Mouse (Mus musculus) MN1 (cell line): ENCODE results near the gene Map3k1.
"Not testable (repeated sequence)": the region's sequence is repeated elsewhere in the genome, so short reads cannot be mapped to it uniquely, and the experiment has no call there.

ENCODE experiments used
- DNase-seq: peaks from one replicate; pipeline ENCODE4 v3.0.0-alpha.2; 2016; ENCODE audit warnings: low spot score

Map3k1 gene

GRCm38 (mm10) chr13:111741991-111742615 is 66.7 kb downstream of the Map3k1 start:
- peak; percentile 78 for DNase-seq

DNA sequence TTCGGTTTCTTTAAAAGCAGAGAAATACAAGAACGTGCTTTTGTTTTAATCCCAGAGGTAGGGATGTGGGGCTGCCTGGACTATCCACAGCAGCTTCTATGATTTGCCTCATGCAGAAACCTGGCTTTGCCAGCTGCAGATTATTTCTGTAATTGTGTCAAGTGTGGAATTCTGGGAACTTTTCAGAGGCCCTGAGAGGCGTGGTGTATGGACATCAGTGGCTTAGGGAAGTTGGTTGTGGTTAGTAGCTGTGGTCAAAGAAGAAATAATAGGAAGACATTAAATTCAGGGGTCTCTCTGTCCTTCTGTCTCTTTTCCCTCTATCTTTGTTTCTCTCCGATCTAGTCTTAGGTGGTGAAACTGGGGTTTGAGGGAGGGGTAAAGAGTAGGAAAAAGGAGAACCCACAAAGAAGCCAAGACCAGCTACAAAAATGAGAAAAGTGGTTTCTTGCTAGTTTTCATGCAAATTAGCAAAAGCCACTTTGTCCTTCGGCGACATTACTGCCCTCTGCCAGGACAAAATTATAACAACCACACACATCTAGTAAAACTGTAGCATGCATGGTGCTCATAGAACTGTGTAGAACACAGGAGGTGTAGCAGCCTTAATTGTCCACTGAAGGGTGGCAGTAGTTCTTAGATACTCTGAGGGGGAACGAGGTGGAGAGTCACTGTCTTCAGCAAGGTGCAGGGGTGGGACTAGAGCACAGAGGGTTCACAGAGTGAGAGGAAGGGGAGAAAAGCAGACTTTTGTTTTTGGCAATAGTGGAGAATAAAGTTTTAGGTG is 67.4 kb downstream of the Map3k1 start:
- no peak for DNase-seq

- DNase-seq = no peak
Observed at GRCm38 (mm10) chr13:111726898-111727297, 81.9 kb downstream of the Map3k1 start.

- peak; percentile 98 for DNase-seq
Observed at GRCm38 (mm10) chr13:111725165-111726077, 83.4 kb downstream of the Map3k1 start.

DNA sequence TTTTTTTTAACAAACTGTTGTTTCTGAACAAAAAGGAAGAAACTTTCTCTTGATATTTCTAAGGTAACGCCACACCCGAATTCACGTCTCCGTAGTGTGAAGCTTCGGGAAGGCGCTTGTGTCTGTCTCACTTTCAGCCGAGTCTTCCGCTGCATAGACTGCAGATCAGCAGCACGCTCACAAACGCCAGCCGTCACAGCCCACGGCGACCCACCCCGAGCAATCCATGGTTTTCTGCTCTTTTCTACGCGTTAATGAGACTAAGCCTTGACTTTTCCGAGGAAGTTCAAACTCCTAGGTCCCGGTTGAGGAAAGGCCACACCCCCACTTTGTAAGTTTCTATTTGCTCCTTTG is 84.0 kb downstream of the Map3k1 start:
- no peak for DNase-seq

GRCm38 (mm10) chr13:111719726-111720125 is 89.1 kb downstream of the Map3k1 start:
- no peak for DNase-seq

DNA sequence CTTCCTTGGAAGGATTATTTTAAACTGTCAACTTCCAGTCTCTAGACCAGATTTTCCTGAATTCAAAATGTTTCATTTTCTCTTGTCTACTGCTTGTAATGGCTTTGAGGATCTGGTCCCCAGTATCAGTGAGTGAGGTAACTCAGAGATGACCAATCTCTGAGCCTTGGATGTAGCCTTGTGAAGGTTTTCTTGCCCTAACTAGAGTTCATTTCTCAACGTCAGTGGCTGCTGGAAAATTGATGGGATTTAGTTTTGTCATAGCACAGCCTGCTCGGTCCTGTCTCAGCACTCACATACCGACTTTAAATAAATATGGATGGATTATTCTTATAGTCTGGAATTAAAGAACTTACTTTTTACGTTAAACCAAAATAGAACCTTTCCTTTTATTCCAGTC is 98.3 kb downstream of the Map3k1 start:
- no peak for DNase-seq

DNA sequence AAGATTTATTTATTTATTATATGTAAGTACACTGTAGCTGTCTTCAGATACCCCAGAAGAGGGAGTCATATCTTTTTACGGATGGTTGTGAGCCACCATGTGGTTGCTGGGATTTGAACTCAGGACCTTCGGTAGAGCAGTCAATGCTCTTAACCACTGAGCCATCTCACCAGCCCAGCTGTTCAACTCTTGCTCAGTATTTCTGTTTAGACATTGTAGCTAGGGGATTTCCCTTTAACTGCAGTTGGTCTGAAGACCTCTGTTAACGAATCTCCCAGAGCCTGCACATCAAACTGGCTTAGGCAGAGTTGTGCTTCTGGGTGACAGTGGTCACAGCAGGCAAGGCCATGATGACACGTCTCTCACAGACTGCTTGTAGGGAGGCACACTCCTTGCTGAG is 104.8 kb downstream of the Map3k1 start:
- DNase-seq = not testable (repeated sequence)

- DNase-seq = no peak
Observed at GRCm38 (mm10) chr13:111703396-111703795, 105.4 kb downstream of the Map3k1 start.
